In genomic region chr19:61057581-61057980, GRCm38 (mm10) we compare ENCODE assay signal across 10 mouse cellular contexts.
DNase-seq lines count a peak whose midpoint lies in the region; ATAC-seq lines count a peak whose summit lies in the region.
"Had no signal": no experiment of that assay in that cellular context is flagged by ENCODE, and none has a peak within 500 bp of the region (broad histone marks: within the 10 kb centered on the region; RNA-seq: fewer than 3 reads in every experiment).

No protein-coding gene starts in this region.

- no peaks in the 10 kb centered on the region; the same call in 1 of the 2 replicates for H3K36me3 ChIP-seq in neural tube, embryonic 15.5 days
- no peaks in the 10 kb centered on the region for H3K36me3 ChIP-seq in liver, embryonic 16.5 days (ENCODE audit: control insufficient read depth, insufficient read depth)
- H3K36me3 ChIP-seq: midbrain, embryonic 12.5 days had no signal

- H3K9me3 ChIP-seq in neural tube, embryonic 15.5 days (replicated peaks): no peaks in the 10 kb centered on the region
- H3K9me3 ChIP-seq in liver, embryonic 16.5 days (replicated peaks; ENCODE audit: control insufficient read depth, low read length): no peaks in the 10 kb centered on the region
- H3K9me3 ChIP-seq: midbrain, embryonic 12.5 days had no signal

- no peak for ATAC-seq in neural tube, embryonic 15.5 days (ENCODE audit: low FRiP score)
- peak; percentile 53; the same call in 1 of the 2 replicates for ATAC-seq in liver, embryonic 16.5 days (ENCODE audit: low read depth)

- no peak overlapping the region for H3K4me2 ChIP-seq in neural tube, embryonic 15.5 days
- H3K4me2 ChIP-seq in liver, embryonic 16.5 days (ENCODE audit: low read depth, low read length): no peak overlapping the region
- H3K4me2 ChIP-seq: midbrain, embryonic 12.5 days had no signal

- no peaks in the 10 kb centered on the region for H3K27me3 ChIP-seq in neural tube, embryonic 15.5 days (replicated peaks)
- no peaks in the 10 kb centered on the region for H3K27me3 ChIP-seq in liver, embryonic 16.5 days (ENCODE audit: control insufficient read depth, insufficient read depth, low read depth, low read length)
- H3K27me3 ChIP-seq: midbrain, embryonic 12.5 days had no signal

- no peak overlapping the region for H3K9ac ChIP-seq in neural tube, embryonic 15.5 days (replicated peaks)
- no peak overlapping the region for H3K9ac ChIP-seq in liver, embryonic 16.5 days (ENCODE audit: low read depth, low read length)
- H3K9ac ChIP-seq: midbrain, embryonic 12.5 days had no signal

- peak; percentile 22 for DNase-seq in neural tube, embryonic 10.5 days (ENCODE audit: extremely low spot score, low spot score)
- DNase-seq in hindlimb bud, embryonic 11.5 days (ENCODE audit: extremely low spot score, low read depth, low spot score): peak; percentile 20
- DNase-seq in testis, postnatal 10 days (ENCODE audit: low spot score): peak; percentile 48
- DNase-seq in cerebellum, adult 11 months: no peak
- no peak for DNase-seq in adipocyte (ENCODE audit: low spot score)
- DNase-seq in cerebellum, postnatal 14 days: no peak
- DNase-seq: cerebellum, postnatal 10 days had no signal

- H3K27ac ChIP-seq in neural tube, embryonic 15.5 days (replicated peaks): no peak overlapping the region
- no peak overlapping the region for H3K27ac ChIP-seq in liver, embryonic 16.5 days (ENCODE audit: low read length)
- H3K27ac ChIP-seq: midbrain, embryonic 12.5 days had no signal

- no peaks in the 10 kb centered on the region for H3K4me1 ChIP-seq in neural tube, embryonic 15.5 days
- H3K4me1 ChIP-seq in liver, embryonic 16.5 days (ENCODE audit: control insufficient read depth, low read depth, low read length): peaks cover 6% of the 10 kb centered on the region

- 45% methylated on average over 3 of the region's 3 CpGs for WGBS in neural tube, embryonic 15.5 days
- WGBS in liver, embryonic 16.5 days (ENCODE audit: insufficient replicate concordance): 55% methylated on average over 3 of the region's 3 CpGs

- H3K4me3 ChIP-seq in neural tube, embryonic 15.5 days (replicated peaks): no peak overlapping the region
- H3K4me3 ChIP-seq in liver, embryonic 16.5 days (ENCODE audit: low read depth, low read length): no peak overlapping the region
- H3K4me3 ChIP-seq: midbrain, embryonic 12.5 days had no signal

Comparison
In these comparisons a context has a peak if more than half of its experiments do, and no peak if none do; other contexts are left out.
1. DNase-seq: peak in neural tube, embryonic 10.5 days (single experiment), hindlimb bud, embryonic 11.5 days (single experiment) and testis, postnatal 10 days (single experiment); none in cerebellum, adult 11 months (single experiment), adipocyte (single experiment) and cerebellum, postnatal 14 days (0 of 2).